8 mouse cellular contexts compared by ENCODE assay signal in genomic region chr7:87110312-87110984, GRCm38 (mm10).
DNase-seq lines count a peak whose midpoint lies in the region; ATAC-seq and TF ChIP-seq lines count a peak whose summit lies in the region.

No protein-coding gene starts in this region.

- no peak overlapping the region for H3K4me3 ChIP-seq in heart, adult 2 months
- H3K4me3 ChIP-seq in midbrain, embryonic 13.5 days (replicated peaks): peak overlapping the region; percentile 16; the same call in 1 of the 2 replicates

- no peak overlapping the region for H3K9ac ChIP-seq in heart, adult 2 months (ENCODE audit: low read depth, low read length)
- 0 out of 2 replicates have a peak overlapping the region, but pooled peaks have one; percentile 28 for H3K9ac ChIP-seq in midbrain, embryonic 13.5 days (replicated peaks)

- intact Hi-C loops in heart, adult 2 months (cut with DNase I): loop anchor here (5.0 kb wide), 1 partner anchor 457 kb away; no protein-coding TSS in a partner anchor

- peak; percentile 89 for ATAC-seq in midbrain, embryonic 13.5 days

- no peaks in the 10 kb centered on the region for H3K9me3 ChIP-seq in midbrain, embryonic 13.5 days

- peak; percentile 82 for TF ChIP-seq CTCF in heart, adult 2 months (IDR thresholded peaks at IDR 0.05)

- TF ChIP-seq EP300 in heart, adult 2 months (IDR thresholded peaks at IDR 0.05; ENCODE audit: insufficient read depth, low read depth, low read length): no peak

- WGBS in heart, adult 2 months: 28% methylated on average over 3 of the region's 3 CpGs
- 31% methylated on average over 3 of the region's 3 CpGs for WGBS in midbrain, embryonic 13.5 days

- H3K4me1 ChIP-seq in heart, adult 2 months (ENCODE audit: control insufficient read depth, insufficient read depth, low read length): no peaks in the 10 kb centered on the region
- H3K4me1 ChIP-seq in midbrain, embryonic 13.5 days (replicated peaks): peaks cover 3% of the 10 kb centered on the region; the same call in 1 of the 2 replicates

- DNase-seq in heart, adult 2 months: no peak
- DNase-seq in heart, postnatal 4 days: no peak
- DNase-seq in ES-CJ7 (ENCODE audit: low read depth, low spot score): peak; percentile 63
- peak; percentile 20 for DNase-seq in embryo, embryonic 9.5 days (ENCODE audit: extremely low spot score)
- DNase-seq in induced T-regulatory cell, adult 2 months (ENCODE audit: low read depth): peak; percentile 9
- DNase-seq in thymus, postnatal 14 days: no peak
- no peak for DNase-seq in testis, postnatal 14 days (ENCODE audit: low spot score)

- no peaks in the 10 kb centered on the region for H3K27me3 ChIP-seq in heart, adult 2 months (ENCODE audit: control insufficient read depth, insufficient read depth, low read length)
- H3K27me3 ChIP-seq in midbrain, embryonic 13.5 days: no peaks in the 10 kb centered on the region

- H3K79me2 ChIP-seq in heart, adult 2 months (replicated peaks; ENCODE audit: control insufficient read depth, insufficient read depth, low read length): no peaks in the 10 kb centered on the region

- H3K36me3 ChIP-seq in heart, adult 2 months (ENCODE audit: control insufficient read depth, insufficient read depth, low read length): no peaks in the 10 kb centered on the region
- H3K36me3 ChIP-seq in midbrain, embryonic 13.5 days: no peaks in the 10 kb centered on the region

- no peak for TF ChIP-seq POLR2A in heart, adult 2 months (IDR thresholded peaks at IDR 0.05; ENCODE audit: insufficient read depth, low read depth, low read length)

- H3K4me2 ChIP-seq in midbrain, embryonic 13.5 days (replicated peaks): peak overlapping the region; percentile 39

- no peak overlapping the region for H3K27ac ChIP-seq in heart, adult 2 months
- peak overlapping the region; percentile 80 for H3K27ac ChIP-seq in midbrain, embryonic 13.5 days

Comparison
In these comparisons a context has a peak if more than half of its experiments do, and no peak if none do; other contexts are left out.
1. DNase-seq: peak in ES-CJ7 (single experiment), embryo, embryonic 9.5 days (single experiment) and induced T-regulatory cell, adult 2 months (single experiment); none in heart, adult 2 months (0 of 2), heart, postnatal 4 days (single experiment), thymus, postnatal 14 days (single experiment) and testis, postnatal 14 days (single experiment).